Mouse (Mus musculus): ENCODE results near the gene Rhoc. TPM values are rescaled to one million over a fixed set of nuclear protein-coding genes. Genes with fewer than 3 reads are reported as not detected.
A peak's percentile ranks its signal among the peaks of the same experiment; 100 is the strongest.

The Rhoc gene
- polyA plus RNA-seq, 1 experiment from 2014 or later = 120 TPM

DNA sequence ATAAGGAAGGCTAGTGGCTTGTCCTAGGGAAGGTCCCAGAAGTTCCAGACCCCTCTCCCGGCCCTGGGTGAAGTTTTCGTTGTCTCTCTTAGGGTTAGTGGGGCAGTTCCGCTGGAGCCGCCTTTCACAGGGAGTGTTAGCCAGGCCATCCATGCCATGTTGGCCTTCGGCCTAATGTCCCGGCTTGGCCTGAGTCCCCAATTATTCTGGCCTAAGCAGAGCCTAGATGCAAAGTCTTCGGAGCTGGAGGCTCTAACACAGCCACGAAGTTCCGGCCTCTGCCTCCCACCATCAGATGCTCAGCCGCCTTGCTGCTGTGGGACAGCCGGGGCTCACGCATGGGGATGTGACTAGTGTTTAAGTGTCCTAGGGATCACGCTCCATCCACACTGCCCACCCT lies 1.6 kb downstream of the Rhoc start:
- peaks cover 27% of the 10 kb centered on the region for H3K27me3 ChIP-seq (replicated peaks; ENCODE audit: low read depth, poor library complexity, severe bottlenecking)
- H3K4me1 ChIP-seq = peaks cover 66% of the 10 kb centered on the region
- peak overlapping the region; percentile 71 for H3K4me3 ChIP-seq
- H3K36me3 ChIP-seq (replicated peaks) = peaks cover 36% of the 10 kb centered on the region
- no peaks in the 10 kb centered on the region for H3K9me3 ChIP-seq
- H3K27ac ChIP-seq (replicated peaks) = peak overlapping the region; percentile 90
- DNase-seq (ENCODE audit: low spot score) = peak; percentile 50
- 32% methylated on average over 13 of the region's 13 CpGs for WGBS

DNA sequence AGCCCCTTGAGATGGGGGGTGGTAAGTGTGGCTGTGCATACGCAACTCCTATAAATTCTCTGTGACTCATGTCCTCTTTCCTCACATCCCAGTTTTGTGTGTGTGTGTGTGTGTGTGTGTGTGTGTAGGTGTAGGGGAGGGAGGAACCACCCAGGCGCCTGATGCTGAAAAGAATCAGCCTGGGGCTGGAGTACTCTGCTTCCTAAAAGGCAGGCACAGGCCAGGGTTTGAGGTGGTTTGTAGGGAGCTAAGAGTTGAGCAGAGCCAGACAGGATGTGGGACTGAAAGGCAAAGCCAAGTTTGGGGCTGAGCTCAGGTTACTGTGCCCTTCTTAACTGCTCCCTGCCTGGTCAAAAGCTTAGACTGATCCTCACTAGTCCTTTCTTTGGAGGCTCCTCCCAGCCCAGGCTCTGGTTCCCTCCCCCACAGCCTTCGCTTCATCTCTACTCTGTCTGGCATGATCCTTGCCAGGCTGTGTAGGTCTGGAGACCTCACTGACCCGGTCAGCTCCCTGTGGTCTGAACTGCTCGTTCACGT lies 2.3 kb downstream of the Rhoc start:
- H3K9me3 ChIP-seq = no peaks in the 10 kb centered on the region
- DNase-seq (ENCODE audit: low spot score) = peak; percentile 78
- WGBS = 14% methylated on average over 6 of the region's 6 CpGs
- H3K27me3 ChIP-seq (replicated peaks; ENCODE audit: low read depth, poor library complexity, severe bottlenecking) = peaks cover 20% of the 10 kb centered on the region
- peaks cover 43% of the 10 kb centered on the region for H3K36me3 ChIP-seq (replicated peaks)
- peak overlapping the region; percentile 90 for H3K27ac ChIP-seq (replicated peaks)
- H3K4me3 ChIP-seq = peak overlapping the region; percentile 71
- H3K4me1 ChIP-seq = peaks cover 72% of the 10 kb centered on the region

DNA sequence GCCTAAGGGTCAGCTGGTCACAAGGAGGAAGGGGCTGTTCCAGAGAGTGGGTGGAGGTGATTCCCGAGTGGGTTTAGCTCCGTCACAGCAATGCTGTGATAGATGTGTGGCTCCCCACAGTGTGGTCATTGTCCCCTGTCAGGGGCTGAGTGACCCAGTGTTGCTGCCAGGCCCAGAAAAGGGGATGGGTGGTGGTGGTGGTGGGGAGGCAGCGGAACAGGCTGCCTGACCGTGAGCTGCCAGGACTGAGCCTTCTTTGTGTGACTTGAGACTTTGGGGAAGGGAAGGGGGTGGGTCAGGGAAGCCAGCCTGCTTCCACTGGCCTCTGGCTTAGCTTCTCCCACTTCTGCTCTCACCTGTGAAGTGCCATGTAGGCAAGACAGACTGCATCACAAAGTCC lies 2.8 kb downstream of the Rhoc start:
- 14% methylated on average over 4 of the region's 4 CpGs for WGBS
- Histone ChIP-seq H3K36me3 (replicated peaks) (peaks cover 48% of the 10 kb centered on the region), H3K4me1 (peaks cover 78% of the 10 kb centered on the region), H3K27me3 (replicated peaks; ENCODE audit: low read depth, poor library complexity, severe bottlenecking) (peaks cover 15% of the 10 kb centered on the region), H3K4me3 (peak overlapping the region; percentile 71), H3K9me3 (no peaks in the 10 kb centered on the region), H3K27ac (replicated peaks) (peak overlapping the region; percentile 90)
- no peak for DNase-seq (ENCODE audit: low spot score)

- WGBS = 92% methylated on average over 8 of the region's 8 CpGs
- no peaks in the 10 kb centered on the region for H3K9me3 ChIP-seq
- H3K4me1 ChIP-seq = peaks cover 82% of the 10 kb centered on the region
- peak overlapping the region; percentile 71; the same call in 1 of the 2 replicates for H3K4me3 ChIP-seq
- peak overlapping the region; percentile 90; the same call in 1 of the 2 replicates for H3K27ac ChIP-seq (replicated peaks)
- peaks cover 10% of the 10 kb centered on the region for H3K27me3 ChIP-seq (replicated peaks; ENCODE audit: low read depth, poor library complexity, severe bottlenecking)
- peaks cover 55% of the 10 kb centered on the region for H3K36me3 ChIP-seq (replicated peaks)
- no peak for DNase-seq (ENCODE audit: low spot score)
Observed at GRCm38 (mm10) chr3:104791671-104792070, 3.5 kb downstream of the Rhoc start.

- 74% methylated on average over 15 of the region's 15 CpGs for WGBS
- DNase-seq (ENCODE audit: low spot score) = no peak
- Histone ChIP-seq H3K36me3 (replicated peaks) (peaks cover 64% of the 10 kb centered on the region), H3K27me3 (replicated peaks; ENCODE audit: low read depth, poor library complexity, severe bottlenecking) (peaks cover 4% of the 10 kb centered on the region), H3K4me1 (peaks cover 82% of the 10 kb centered on the region), H3K9me3 (no peaks in the 10 kb centered on the region), H3K27ac (replicated peaks) (no peak overlapping the region), H3K4me3 (no peak overlapping the region)
Observed at GRCm38 (mm10) chr3:104792360-104793270, 4.4 kb downstream of the Rhoc start.

GRCm38 (mm10) chr3:104793871-104794828 lies 6.0 kb downstream of the Rhoc start:
- Histone ChIP-seq H3K27ac (replicated peaks) (peak overlapping the region; percentile 70), H3K36me3 (replicated peaks) (peaks cover 73% of the 10 kb centered on the region), H3K9me3 (no peaks in the 10 kb centered on the region), H3K4me3 (peak overlapping the region; percentile 23; the same call in 1 of the 2 replicates), H3K4me1 (peaks cover 71% of the 10 kb centered on the region), H3K27me3 (replicated peaks; ENCODE audit: low read depth, poor library complexity, severe bottlenecking) (no peaks in the 10 kb centered on the region)
- DNase-seq (ENCODE audit: low spot score) = peak; percentile 93
- WGBS = 55% methylated on average over 20 of the region's 20 CpGs

- H3K27ac ChIP-seq (replicated peaks) = peak overlapping the region; percentile 70
- H3K36me3 ChIP-seq (replicated peaks) = peaks cover 81% of the 10 kb centered on the region
- peaks cover 63% of the 10 kb centered on the region for H3K4me1 ChIP-seq
- 66% methylated on average over 12 of the region's 12 CpGs for WGBS
- H3K27me3 ChIP-seq (replicated peaks; ENCODE audit: low read depth, poor library complexity, severe bottlenecking) = no peaks in the 10 kb centered on the region
- DNase-seq (ENCODE audit: low spot score) = no peak
- H3K4me3 ChIP-seq = no peak overlapping the region
- no peaks in the 10 kb centered on the region for H3K9me3 ChIP-seq
Observed at GRCm38 (mm10) chr3:104794953-104795470, 6.8 kb downstream of the Rhoc start.

DNA sequence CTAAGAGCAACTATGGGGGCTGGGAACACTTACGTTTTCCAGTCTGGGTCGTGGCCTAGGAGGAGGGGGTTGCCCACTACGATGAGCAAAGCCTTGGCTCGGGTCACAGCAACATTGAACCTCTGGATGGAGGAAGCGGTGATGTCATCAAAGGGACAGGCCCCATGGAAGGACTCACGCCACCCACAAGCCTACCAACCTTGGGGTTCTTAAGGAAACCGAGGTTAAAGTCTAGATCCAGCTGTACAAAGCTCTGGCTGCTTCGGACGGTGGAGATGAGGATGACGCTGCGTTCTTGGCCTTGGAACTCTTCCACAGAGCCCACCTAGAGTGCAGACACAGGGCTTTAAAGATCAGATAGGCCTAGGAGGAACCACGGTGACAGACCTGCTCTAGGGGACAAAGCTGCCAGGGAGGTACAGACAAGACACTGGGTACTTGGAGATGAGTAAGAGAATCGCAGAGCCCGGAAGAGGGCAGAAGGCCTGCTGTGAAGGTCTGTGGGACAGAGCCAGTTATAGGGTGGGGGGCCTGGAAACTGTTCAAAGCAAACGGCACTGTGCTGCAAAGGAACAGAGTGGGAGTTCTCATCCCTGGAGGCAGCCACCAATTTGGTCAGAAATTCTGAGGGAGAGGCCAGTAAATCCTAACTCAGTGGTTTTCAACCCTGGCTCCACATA lies 7.6 kb downstream of the Rhoc start:
- H3K27me3 ChIP-seq (replicated peaks; ENCODE audit: low read depth, poor library complexity, severe bottlenecking) = no peaks in the 10 kb centered on the region
- peaks cover 89% of the 10 kb centered on the region for H3K36me3 ChIP-seq (replicated peaks)
- H3K4me3 ChIP-seq = no peak overlapping the region
- H3K4me1 ChIP-seq = peaks cover 55% of the 10 kb centered on the region
- no peak for DNase-seq (ENCODE audit: low spot score)
- peak overlapping the region; percentile 70; the same call in 1 of the 2 replicates for H3K27ac ChIP-seq (replicated peaks)
- no peaks in the 10 kb centered on the region for H3K9me3 ChIP-seq
- WGBS = 78% methylated on average over 15 of the region's 15 CpGs

DNA sequence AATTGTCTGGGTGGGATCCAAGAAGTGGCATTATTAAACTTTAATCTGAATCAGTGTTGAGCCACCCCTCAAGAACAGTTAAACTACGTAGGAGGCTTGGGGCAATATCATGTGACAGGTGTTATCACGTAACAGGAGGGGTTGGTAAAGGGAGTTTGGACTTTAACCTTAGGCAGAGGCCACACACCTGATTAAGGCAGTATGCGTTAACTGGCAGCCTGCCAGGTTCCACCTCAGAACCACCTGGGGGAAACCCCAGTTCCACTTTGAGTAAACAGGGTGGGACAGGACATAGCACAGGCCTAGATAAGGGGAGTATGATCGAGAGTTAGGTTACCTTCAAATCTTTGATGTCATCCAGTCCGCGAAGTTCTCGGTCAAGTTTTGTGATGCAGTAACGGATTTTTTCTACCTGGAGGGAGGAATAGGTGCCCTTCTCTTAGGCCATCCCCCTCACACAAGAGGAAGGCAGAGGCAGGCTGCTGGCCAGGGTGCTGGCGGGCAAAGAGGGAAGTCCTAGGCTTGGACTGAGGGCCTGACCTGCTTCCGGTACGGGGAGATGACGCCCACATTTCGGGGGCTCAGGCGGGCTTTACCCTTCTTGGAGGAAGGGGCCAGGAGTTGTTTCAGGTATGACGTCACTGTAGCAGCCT lies 8.4 kb downstream of the Rhoc start:
- DNase-seq (ENCODE audit: low spot score) = no peak
- no peak overlapping the region for H3K27ac ChIP-seq (replicated peaks)
- H3K9me3 ChIP-seq = no peaks in the 10 kb centered on the region
- 89% methylated on average over 15 of the region's 15 CpGs for WGBS
- peaks cover 92% of the 10 kb centered on the region for H3K36me3 ChIP-seq (replicated peaks)
- peaks cover 47% of the 10 kb centered on the region for H3K4me1 ChIP-seq
- H3K27me3 ChIP-seq (replicated peaks; ENCODE audit: low read depth, poor library complexity, severe bottlenecking) = no peaks in the 10 kb centered on the region
- H3K4me3 ChIP-seq = no peak overlapping the region

- Histone ChIP-seq H3K4me3 (no peak overlapping the region), H3K27ac (replicated peaks) (no peak overlapping the region), H3K36me3 (replicated peaks) (peaks cover 87% of the 10 kb centered on the region), H3K27me3 (replicated peaks; ENCODE audit: low read depth, poor library complexity, severe bottlenecking) (no peaks in the 10 kb centered on the region), H3K9me3 (no peaks in the 10 kb centered on the region), H3K4me1 (peaks cover 9% of the 10 kb centered on the region)
- no peak for DNase-seq (ENCODE audit: low spot score)
- 94% methylated on average over 11 of the region's 11 CpGs for WGBS
Observed at GRCm38 (mm10) chr3:104800681-104801080, 12.5 kb downstream of the Rhoc start.

DNA sequence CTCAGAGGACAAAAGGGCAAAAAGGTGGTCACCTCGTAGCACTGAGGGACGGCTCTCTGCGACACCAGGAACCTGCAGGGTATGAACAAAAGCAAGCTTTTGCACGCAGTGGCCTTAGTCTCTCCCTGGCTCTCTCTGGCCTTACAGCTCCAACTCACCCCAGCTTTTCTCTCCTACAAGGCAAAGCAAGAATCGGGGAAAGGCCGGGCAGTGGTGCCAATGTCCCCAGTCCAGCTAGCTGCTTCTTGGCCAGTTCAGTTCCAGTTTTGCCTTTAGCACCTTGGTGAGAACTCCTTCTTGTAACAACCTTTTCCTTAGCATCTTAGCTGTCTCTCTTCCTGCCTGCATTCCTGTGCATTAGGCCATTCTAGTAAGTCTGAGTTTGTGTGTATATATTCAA lies 13.3 kb downstream of the Rhoc start:
- Histone ChIP-seq H3K4me3 (no peak overlapping the region), H3K4me1 (0 out of 2 replicates have a peak, but pooled peaks cover 2% of the 10 kb centered on the region), H3K27me3 (replicated peaks; ENCODE audit: low read depth, poor library complexity, severe bottlenecking) (no peaks in the 10 kb centered on the region), H3K9me3 (no peaks in the 10 kb centered on the region), H3K36me3 (replicated peaks) (peaks cover 81% of the 10 kb centered on the region), H3K27ac (replicated peaks) (no peak overlapping the region)
- 89% methylated on average over 6 of the region's 6 CpGs for WGBS
- DNase-seq (ENCODE audit: low spot score) = no peak

Measured in embryonic facial prominence, embryonic 10.5 days (tissue).